Mouse (Mus musculus) heart, postnatal 0 days (tissue): ENCODE results near the gene Olfr777. TPM values are rescaled to one million over a fixed set of nuclear protein-coding genes. Genes with fewer than 3 reads are reported as not detected.
"Not testable (repeated sequence)": the region's sequence is repeated elsewhere in the genome, so short reads cannot be mapped to it uniquely, and the experiment has no call there.

Source experiments
- ATAC-seq: fragments of 200-750 bp; cut with Nextera tagmentation; 2 replicates; pipeline ENCODE4 v1.8.0; 2017; ENCODE audit warnings: low read depth, moderate number of reproducible peaks, moderate library complexity; ENCODE audit not compliant: insufficient read depth
- DNase-seq: peaks from one replicate; pipeline ENCODE4 v3.0.0-alpha.2; 2016; ENCODE audit warnings: low spot score
- H3K27ac ChIP-seq: fragments of 300-500 bp; sonication (generic); 2 replicates; pipeline ENCODE4 v1.5.1; 2014; ENCODE audit warnings: low read depth, mild to moderate bottlenecking
- H3K27me3 ChIP-seq: fragments of 300-500 bp; sonication (generic); 2 replicates; pipeline ENCODE4 v1.6.1; 2014; ENCODE audit warnings: low read length, mixed read lengths; ENCODE audit not compliant: control insufficient read depth, insufficient read depth
- H3K36me3 ChIP-seq: fragments of 300-500 bp; sonication (generic); replicated peaks from 2 replicates; pipeline ENCODE4 v1.6.1; 2014; ENCODE audit warnings: low read length, mixed read lengths; ENCODE audit not compliant: control insufficient read depth, insufficient read depth
- H3K4me1 ChIP-seq: fragments of 300-500 bp; sonication (generic); 2 replicates; pipeline ENCODE4 v1.6.1; 2014; ENCODE audit warnings: antibody characterized with exemption; ENCODE audit not compliant: control insufficient read depth, insufficient read depth
- H3K4me2 ChIP-seq: fragments of 300-500 bp; sonication (generic); 2 replicates; pipeline ENCODE4 v1.6.1; 2014; ENCODE audit warnings: low read depth, mild to moderate bottlenecking, low read length, moderate library complexity
- H3K4me3 ChIP-seq: fragments of 300-500 bp; sonication (generic); 2 replicates; pipeline ENCODE4 v1.5.1; 2014; ENCODE audit warnings: low read depth, low read length
- H3K9ac ChIP-seq: fragments of 300-500 bp; sonication (generic); replicated peaks from 2 replicates; pipeline ENCODE4 v1.6.1; 2014; ENCODE audit warnings: low read depth, low read length, mixed read lengths
- H3K9me3 ChIP-seq: fragments of 300-500 bp; sonication (generic); replicated peaks from 2 replicates; pipeline ENCODE4 v1.6.1; 2016; ENCODE audit warnings: low read length; ENCODE audit not compliant: control insufficient read depth
- CTCF ChIP-seq: IDR thresholded peaks from 2 replicates; pipeline ENCODE4 v1.5.1; 2016; ENCODE audit warnings: antibody characterized with exemption, control low read depth, low read depth
- EP300 ChIP-seq: IDR thresholded peaks from 2 replicates; pipeline ENCODE4 v1.6.1; 2016; ENCODE audit warnings: antibody characterized with exemption, low read depth
- WGBS: fragments of 180-500 bp; shearing (Covaris S2); extraction: QIAGEN DNeasy Blood & Tissue Kit; methylation state at CpG from one replicate; pipeline ENCODE4 v1.1.7; 2014; 5-methylcytosine and 5-hydroxymethylcytosine counted together
- polyA plus RNA-seq: library from polyadenylated mRNA; unstranded; fragments of >200 nt; fragmentation: Nextera tagmentation; extraction: Ambion mirVana; gene quantifications from 2 replicates; pipeline ENCODE4 v1.2.1, GENCODE M21; 2015
- total RNA-seq: library from RNA; depleted of rRNA; stranded (reverse); fragments of >200 nt; gene quantifications from 2 replicates; pipeline ENCODE4 v1.2.3, GENCODE M21; 2014; ENCODE audit warnings: low replicate concordance; rRNA removed

Olfr777 gene
- total RNA-seq = not detected in 2 replicates
- polyA plus RNA-seq = not detected in 2 replicates

GRCm38 (mm10) chr10:129271081-129271535, at the start of gene Olfr777:
Gene Olfr777, minus strand, starts transcription at chr10:129271485.
- TF ChIP-seq CTCF (no peak), EP300 (no peak)
- no peak for DNase-seq
- no peaks in the 10 kb centered on the region for H3K27me3 ChIP-seq
- 76% methylated on average over 2 of the region's 2 CpGs for WGBS
- no peaks in the 10 kb centered on the region for H3K4me1 ChIP-seq
- no peaks in the 10 kb centered on the region for H3K36me3 ChIP-seq
- ATAC-seq = no peak
- no peak within 1 kb of the TSS for H3K4me2 ChIP-seq
- no peak within 1 kb of the TSS for H3K9ac ChIP-seq
- no peak within 1 kb of the TSS for H3K27ac ChIP-seq
- H3K4me3 ChIP-seq = no peak within 1 kb of the TSS
- H3K9me3 ChIP-seq = no peaks in the 10 kb centered on the region

- WGBS = 61% methylated on average over 3 of the region's 3 CpGs
- no peak for ATAC-seq
These were observed 46.5 kb upstream of the Olfr777 start, which contains the start of gene Olfr780 for GRCm38 (mm10) chr10:129317817-129318216. Gene Olfr780, plus strand, starts transcription at chr10:129318117.

GRCm38 (mm10) chr10:129313521-129313920, 42.2 kb upstream of the Olfr777 start:
- H3K27ac ChIP-seq = not testable (repeated sequence)

More at GRCm38 (mm10) chr10:129317817-129318216, 46.5 kb upstream of the Olfr777 start, which contains the start of gene Olfr780:
- H3K9me3 ChIP-seq = no peaks in the 10 kb centered on the region
- H3K27ac ChIP-seq = no peak within 1 kb of the TSS
- DNase-seq = no peak
- no peak within 1 kb of the TSS for H3K4me3 ChIP-seq
- TF ChIP-seq CTCF = no peak
- no peak for TF ChIP-seq EP300
- no peak within 1 kb of the TSS for H3K9ac ChIP-seq
- no peaks in the 10 kb centered on the region for H3K36me3 ChIP-seq
- H3K27me3 ChIP-seq = no peaks in the 10 kb centered on the region
- no peak within 1 kb of the TSS for H3K4me2 ChIP-seq
- no peaks in the 10 kb centered on the region for H3K4me1 ChIP-seq

GRCm38 (mm10) chr10:129312973-129313372, 41.7 kb upstream of the Olfr777 start:
- not testable (repeated sequence) for H3K27ac ChIP-seq, ATAC-seq, H3K9ac ChIP-seq, DNase-seq, H3K4me1 ChIP-seq, H3K4me3 ChIP-seq, H3K27me3 ChIP-seq, H3K36me3 ChIP-seq, H3K4me2 ChIP-seq, H3K9me3 ChIP-seq
- WGBS = 37% methylated on average over 1 of the region's 1 CpGs

More at GRCm38 (mm10) chr10:129313521-129313920, 42.2 kb upstream of the Olfr777 start:
- H3K27me3 ChIP-seq, H3K9me3 ChIP-seq, H3K9ac ChIP-seq, H3K36me3 ChIP-seq, ATAC-seq, H3K4me1 ChIP-seq, H3K4me3 ChIP-seq, DNase-seq, H3K4me2 ChIP-seq: not testable (repeated sequence)
- no CpG with 5 or more reads among the region's 1 CpGs for WGBS

GRCm38 (mm10) chr10:129258827-129259226, 12.5 kb downstream of the Olfr777 start, which contains the start of gene Olfr776:
Gene Olfr776, plus strand, starts transcription at chr10:129259127.
- no peak for DNase-seq
- Histone ChIP-seq H3K9ac (no peak within 1 kb of the TSS), H3K9me3 (no peaks in the 10 kb centered on the region), H3K27me3 (no peaks in the 10 kb centered on the region), H3K4me2 (no peak within 1 kb of the TSS), H3K27ac (no peak within 1 kb of the TSS), H3K36me3 (no peaks in the 10 kb centered on the region), H3K4me3 (no peak within 1 kb of the TSS), H3K4me1 (no peaks in the 10 kb centered on the region)
- no peak for TF ChIP-seq CTCF
- no peak for TF ChIP-seq EP300
- no peak for ATAC-seq

GRCm38 (mm10) chr10:129248112-129248511, 23.2 kb downstream of the Olfr777 start, which contains the start of gene Olfr775:
Gene Olfr775, plus strand, starts transcription at chr10:129248412.
- 68% methylated on average over 3 of the region's 3 CpGs for WGBS
- no peak within 1 kb of the TSS for H3K4me3 ChIP-seq
- H3K4me2 ChIP-seq = no peak within 1 kb of the TSS
- H3K36me3 ChIP-seq = no peaks in the 10 kb centered on the region
- no peak for TF ChIP-seq CTCF
- TF ChIP-seq EP300 = no peak
- ATAC-seq = no peak
- H3K4me1 ChIP-seq = no peaks in the 10 kb centered on the region
- no peaks in the 10 kb centered on the region for H3K9me3 ChIP-seq
- H3K27me3 ChIP-seq = no peaks in the 10 kb centered on the region
- no peak within 1 kb of the TSS for H3K27ac ChIP-seq
- no peak within 1 kb of the TSS for H3K9ac ChIP-seq
- no peak for DNase-seq
